Mouse (Mus musculus) retina, adult 2 months (tissue): Measurements from ENCODE around the gene Cyp20a1.

ENCODE experiments used
- DNase-seq: peaks from one replicate; pipeline ENCODE4 v3.0.0-alpha.2; 2012; ENCODE audit warnings: low read depth, low spot score

Gene Cyp20a1

DNA sequence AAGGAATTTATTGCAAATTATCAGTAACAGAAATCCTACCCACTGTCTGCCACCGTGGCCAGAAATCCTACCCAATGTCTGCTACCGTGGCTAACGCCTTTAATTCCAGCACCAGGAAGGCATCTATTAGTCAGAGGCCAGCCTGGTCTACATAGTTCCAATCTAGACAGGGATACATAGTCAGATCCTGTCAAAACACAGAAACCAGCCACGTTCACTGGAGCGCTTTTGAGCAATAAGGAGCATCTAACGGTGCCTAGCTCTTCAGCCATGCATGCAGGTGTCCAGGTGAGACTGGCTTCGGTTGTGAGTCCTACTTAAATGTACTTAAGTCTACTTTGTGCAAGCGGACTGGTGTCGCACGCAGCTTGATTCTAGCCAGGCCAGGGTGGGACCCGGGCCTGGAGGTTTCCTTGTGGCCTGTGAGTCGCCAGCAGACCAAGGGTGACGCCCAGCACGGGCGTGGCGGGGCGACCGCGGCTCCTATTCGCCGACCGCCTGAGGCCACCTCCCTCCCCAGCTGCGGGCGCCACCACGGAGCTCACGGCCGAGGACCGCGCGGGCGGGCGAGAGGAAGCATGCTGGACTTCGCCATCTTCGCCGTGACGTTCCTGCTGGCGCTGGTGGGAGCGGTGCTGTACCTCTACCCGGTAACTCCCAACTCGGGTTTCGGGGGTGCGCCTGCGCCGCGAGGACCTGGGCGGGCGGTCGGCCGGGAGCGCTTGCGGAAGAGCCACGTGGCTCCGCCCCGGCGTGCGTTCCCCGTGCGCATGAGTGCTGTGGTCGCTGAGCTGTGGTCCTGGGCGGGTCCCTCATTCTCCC lies at the start of gene Cyp20a1:
Gene Cyp20a1, plus strand, starts transcription at position 516 of the 822 bp plus-strand sequence.
- DNase-seq: peak; percentile 53

DNA sequence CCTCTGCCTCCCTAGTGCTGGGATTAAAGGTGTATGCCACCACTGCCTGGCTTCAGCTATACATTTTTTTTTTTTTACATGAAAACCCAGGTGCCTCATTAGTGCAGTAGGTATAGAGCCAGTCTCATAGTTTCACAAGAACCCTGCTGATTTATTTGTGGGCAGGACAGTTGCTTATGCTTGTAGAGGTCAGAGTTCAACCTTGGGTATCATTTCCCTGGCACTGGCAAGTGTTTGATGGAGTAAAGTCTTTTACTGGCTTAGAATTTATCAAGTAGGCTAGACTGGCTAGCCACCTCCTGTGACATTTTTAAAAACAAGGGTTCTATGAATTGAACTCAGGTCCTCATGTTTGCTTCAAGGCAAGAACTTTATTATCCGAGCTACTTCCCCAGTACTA lies 49.2 kb upstream of the Cyp20a1 start:
- DNase-seq: no peak

DNA sequence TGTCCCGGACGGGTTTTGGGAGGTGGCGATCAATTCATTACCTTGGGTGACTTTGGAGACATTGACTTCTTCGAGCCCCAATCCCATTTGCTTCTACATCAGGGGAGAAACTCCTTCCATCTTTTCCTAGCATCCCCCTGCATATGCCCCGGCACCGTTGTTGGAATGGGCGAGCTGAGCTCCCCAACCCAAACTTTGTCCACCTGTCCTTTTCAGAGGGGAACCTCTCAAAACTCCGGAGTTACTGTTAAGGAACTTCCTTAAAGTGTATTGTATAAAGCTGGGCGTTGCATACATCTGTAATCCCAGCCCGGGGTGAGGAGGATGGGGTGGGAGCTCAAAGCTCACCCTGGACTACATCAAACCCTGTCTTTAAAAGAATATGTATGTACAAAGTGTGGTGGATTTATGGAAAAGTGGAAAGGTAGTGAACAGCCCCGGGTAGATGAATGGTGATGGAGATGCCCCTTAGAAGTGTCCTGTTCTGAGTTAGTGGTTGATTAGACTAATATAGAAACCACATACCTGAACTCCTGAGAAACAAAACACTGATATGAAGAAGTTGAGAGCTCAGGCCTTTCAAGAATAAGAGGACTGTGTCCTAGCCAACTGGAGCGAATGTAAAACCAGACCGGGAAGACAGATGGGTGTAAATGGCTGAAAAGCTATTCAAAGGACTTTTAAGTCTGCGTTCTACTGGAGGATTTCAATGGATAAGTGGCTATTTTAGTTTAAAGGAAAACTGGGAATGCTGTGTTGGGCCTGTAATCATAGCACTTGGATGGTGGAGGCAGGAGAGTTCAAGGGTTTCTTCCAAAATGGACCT lies 720 bp downstream of the Cyp20a1 start:
- DNase-seq: no peak

DNA sequence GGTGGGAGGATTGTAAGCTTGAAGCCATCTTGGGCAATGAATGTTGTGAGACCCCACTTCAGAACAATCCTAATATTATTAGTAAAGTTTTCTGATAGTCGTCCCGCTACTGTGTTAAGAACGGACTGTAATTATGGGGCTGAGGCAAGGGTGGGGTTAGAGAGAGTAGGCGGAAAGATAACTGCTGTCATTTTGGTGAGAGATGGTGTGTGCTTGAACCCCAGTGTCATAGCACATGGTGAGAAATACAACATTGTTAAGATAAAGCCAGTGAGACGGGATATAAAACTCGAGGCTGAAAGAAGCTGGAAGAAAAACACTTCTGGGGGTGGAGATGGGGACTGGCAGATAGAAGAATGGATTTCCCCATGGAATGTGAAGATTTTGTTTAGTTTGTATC lies 1.5 kb downstream of the Cyp20a1 start:
- no peak for DNase-seq

DNA sequence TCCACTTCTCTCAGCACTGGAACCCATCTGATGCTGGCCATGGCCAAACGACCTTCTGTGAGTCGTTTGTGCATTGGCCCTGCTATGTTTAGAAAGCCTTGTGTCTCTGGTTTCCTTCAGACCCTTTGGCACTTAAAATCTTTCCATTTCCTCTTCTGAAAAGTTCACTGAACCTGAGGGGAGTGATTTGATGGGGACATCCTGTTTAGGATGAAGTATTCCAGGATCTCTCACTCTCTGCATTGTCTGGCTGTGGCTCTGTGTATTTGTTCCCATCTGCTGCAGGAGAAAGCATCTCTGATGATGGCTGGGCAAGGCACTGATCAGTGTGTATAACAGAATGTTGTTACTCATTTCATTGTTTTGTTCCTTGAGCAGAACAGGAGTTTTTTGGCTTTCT lies 2.6 kb downstream of the Cyp20a1 start:
- no peak for DNase-seq

DNA sequence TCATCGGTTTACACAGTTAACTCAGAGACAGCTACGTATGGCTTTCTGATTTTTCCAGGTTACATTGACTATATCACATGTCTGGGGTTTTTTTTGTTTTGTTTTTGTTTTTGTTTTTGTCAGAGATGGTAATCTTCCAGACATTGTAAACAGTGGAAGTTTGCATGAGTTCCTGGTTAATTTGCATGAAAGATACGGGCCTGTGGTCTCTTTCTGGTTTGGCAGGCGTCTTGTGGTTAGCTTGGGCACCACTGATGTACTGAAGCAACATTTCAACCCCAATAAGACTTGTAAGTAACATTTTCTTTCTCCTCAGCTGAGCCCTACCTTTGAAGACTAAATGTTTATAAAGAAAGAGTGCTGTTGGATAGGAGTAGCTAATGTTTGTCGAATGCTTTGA lies 9.7 kb downstream of the Cyp20a1 start:
- no peak for DNase-seq

GRCm38 (mm10) chr1:60361626-60362025 lies 18.5 kb downstream of the Cyp20a1 start:
- DNase-seq: no peak

DNA sequence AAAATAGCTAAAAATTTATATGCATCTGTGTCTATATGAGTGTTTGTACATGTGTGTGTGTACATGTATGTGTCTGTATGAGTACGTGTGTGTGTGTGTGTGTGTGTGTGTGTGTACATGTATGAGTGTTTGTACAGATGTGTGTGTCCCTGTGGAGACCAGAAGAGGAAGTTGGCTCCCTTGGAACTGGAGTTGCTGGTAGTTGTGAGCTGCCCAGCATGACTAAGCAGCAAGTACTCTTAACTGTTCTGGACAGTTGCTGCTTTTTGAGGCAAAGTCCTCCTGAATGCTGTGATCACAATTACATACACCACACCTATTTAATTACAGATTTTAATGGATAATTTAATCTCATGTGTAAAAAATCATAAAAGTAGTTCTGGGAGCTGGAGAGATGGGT lies 33.4 kb downstream of the Cyp20a1 start:
- DNase-seq: no peak

- no peak for DNase-seq
Measured at GRCm38 (mm10) chr1:60381910-60382309, 38.8 kb downstream of the Cyp20a1 start.

DNA sequence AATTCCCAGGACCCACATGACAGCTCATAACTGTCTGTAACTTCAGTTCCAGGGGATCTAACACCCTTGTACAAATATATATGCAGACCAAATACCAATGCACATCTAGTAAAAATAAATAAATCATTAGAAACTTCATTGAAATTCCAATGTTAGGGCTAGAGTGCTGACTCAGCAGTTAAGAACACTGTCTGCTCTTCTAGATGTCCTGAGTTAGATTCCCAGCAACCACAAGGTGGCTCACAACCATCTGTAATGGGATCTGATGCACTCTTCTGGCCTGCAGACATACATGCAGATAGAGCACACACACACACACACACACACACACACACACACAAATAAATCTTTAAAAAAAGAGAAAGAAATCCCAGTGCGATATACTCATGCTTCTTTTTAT lies 61.7 kb downstream of the Cyp20a1 start:
- no peak for DNase-seq

DNA sequence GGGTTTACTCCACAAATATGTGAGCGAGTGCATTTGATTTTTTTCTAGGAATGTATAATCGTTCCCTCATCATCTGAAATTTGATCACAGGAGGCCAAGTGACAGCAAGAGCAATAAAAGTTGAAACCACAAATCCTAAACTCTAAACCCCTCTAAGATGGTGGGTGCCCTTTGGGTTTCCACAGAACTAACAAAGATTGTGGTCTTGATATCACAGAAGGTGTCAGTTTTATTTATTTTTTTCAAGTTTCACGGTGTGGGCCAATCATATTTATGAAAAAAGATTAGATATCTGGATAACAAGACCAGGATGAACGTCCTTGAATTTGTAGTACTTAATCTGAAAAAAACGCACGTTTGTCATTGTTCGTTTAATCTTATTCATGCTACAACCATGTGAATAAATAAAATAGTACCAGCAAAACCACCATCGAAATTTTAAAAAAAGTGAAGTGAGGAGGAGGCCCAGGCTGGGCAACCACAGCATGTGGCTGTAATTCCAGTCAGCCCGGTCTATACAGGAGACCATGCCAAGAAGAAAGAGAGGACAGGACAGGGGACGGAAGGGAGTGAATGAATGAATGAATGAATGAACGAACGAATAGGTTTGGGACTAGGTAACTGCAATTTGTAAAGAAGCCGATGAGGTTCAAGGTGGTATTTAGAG lies 65.5 kb downstream of the Cyp20a1 start:
- no peak for DNase-seq

DNA sequence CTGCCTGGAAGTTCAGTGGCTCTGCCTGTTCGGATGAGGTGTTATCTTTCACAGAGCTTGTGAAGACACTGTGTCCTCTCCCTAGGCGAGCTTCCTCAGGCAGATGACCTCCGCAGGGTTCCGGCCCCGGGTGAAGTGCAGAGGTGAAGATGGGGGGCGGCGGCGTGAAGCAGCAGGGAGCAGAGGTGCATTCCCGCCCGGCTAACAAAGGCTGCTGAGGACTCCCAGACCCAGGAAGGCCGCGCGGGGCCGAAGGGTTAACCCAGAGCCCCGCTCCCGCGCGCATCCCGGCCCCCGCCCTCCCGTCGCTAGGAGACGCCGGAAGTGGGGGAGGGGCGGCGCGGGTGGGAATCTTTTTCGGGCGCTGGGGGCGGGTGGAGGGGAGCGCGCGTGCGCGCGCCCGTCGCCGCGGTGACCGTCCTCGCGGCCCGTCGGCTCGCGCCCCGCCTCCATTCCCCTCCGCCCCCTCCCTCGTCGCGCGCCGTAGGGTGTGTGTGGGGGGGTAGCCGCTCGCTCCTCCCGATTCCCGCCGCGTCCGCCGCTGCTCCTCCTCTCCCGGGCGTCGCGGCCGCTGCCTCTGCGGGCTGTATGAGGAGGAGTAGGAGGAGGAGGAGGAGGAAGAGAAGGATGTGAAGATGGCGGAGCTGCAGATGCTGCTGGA lies 66.2 kb downstream of the Cyp20a1 start, which contains the start of gene Abi2:
Gene Abi2, plus strand, starts transcription at position 452 of the 661 bp plus-strand sequence.
- peak; percentile 88 for DNase-seq

- DNase-seq: no peak
Measured at GRCm38 (mm10) chr1:60409928-60410817, 67.0 kb downstream of the Cyp20a1 start.

DNA sequence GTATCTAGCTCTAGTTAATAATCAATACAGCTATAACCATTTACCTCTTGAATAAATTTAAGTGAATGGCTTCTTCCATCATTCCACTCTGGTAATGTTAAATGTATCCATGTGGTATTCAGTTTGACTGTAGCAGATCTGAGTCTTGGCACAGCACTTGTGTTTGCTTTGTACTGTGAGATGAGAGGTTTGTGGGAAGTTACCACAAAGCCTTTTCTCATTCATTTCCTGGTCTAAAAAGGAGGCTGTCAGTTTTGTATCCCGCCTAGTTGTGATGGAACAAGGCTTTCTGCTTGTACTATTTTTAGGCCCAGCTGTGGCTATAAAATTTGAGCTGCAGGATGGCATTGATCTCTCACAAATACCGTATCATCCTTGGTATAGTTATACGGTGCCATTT lies 73.6 kb downstream of the Cyp20a1 start:
- no peak for DNase-seq

GRCm38 (mm10) chr1:60423882-60424281 lies 80.8 kb downstream of the Cyp20a1 start:
- DNase-seq: no peak

GRCm38 (mm10) chr1:60428341-60428740 lies 85.2 kb downstream of the Cyp20a1 start:
- no peak for DNase-seq

GRCm38 (mm10) chr1:60428932-60429331 lies 85.8 kb downstream of the Cyp20a1 start:
- DNase-seq: peak; percentile 37

DNA sequence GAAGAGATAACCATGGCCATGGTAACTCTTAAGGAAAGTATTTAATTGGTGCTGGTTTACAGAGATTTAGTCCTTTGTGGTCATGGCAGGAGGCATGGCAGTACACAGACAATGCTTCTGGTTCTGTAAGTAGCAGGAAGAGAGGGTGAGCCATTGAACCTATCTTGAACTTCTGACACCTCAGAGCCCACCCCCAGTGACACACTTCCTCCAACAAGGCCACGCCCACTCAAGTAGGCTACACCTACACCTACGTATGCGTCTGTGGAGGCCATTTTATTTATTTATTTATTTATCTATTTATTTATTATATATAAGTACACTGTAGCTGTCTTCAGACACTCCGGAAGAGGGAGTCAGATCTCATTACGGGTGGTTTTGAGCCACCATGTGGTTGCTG lies 88.4 kb downstream of the Cyp20a1 start:
- no peak for DNase-seq

- DNase-seq: no peak
Measured at GRCm38 (mm10) chr1:60432497-60432896, 89.4 kb downstream of the Cyp20a1 start.
